Mouse (Mus musculus) ES-E14 (cell line): Measurements from ENCODE around the gene Smim24. TPM values are rescaled to one million over a fixed set of nuclear protein-coding genes. Genes with fewer than 3 reads are reported as not detected.

Experiments
- DNase-seq: peaks from one replicate; pipeline ENCODE4 v3.0.0-alpha.2; 2013; ENCODE audit warnings: low read depth, low spot score
- H3K27ac ChIP-seq: 2 replicates; pipeline ENCODE4 v1.5.1; 2012; ENCODE audit warnings: low read depth, mild to moderate bottlenecking, low read length, moderate library complexity, mixed read lengths; ENCODE audit not compliant: poor library complexity, insufficient read depth, severe bottlenecking
- H3K36me3 ChIP-seq: 2 replicates; pipeline ENCODE4 v1.6.1; 2012; ENCODE audit warnings: mild to moderate bottlenecking, low read length, moderate library complexity, mixed read lengths; ENCODE audit not compliant: control insufficient read depth, poor library complexity, insufficient read depth, severe bottlenecking
- H3K4me1 ChIP-seq, 2 experiments: fragments of 150-350 bp in 1 of 2; sonication (generic) in 1 of 2; 2 replicates each; pipeline ENCODE4 v1.6.1; 2012; ENCODE audit warnings: low read length in 2 of 2, mild to moderate bottlenecking in 1 of 2, mixed read lengths in 1 of 2; ENCODE audit not compliant: control insufficient read depth in 2 of 2, insufficient read depth in 2 of 2, poor library complexity in 1 of 2
- H3K4me3 ChIP-seq, 2 experiments: fragments of 150-350 bp in 1 of 2; sonication (generic) in 1 of 2; 2 replicates each; pipeline ENCODE4 v1.5.1; 2012; ENCODE audit warnings: low read length in 2 of 2, low read depth in 1 of 2, mild to moderate bottlenecking in 1 of 2, mixed read lengths in 1 of 2; ENCODE audit not compliant: insufficient read depth in 1 of 2, poor library complexity in 1 of 2, severe bottlenecking in 1 of 2
- H3K9ac ChIP-seq: 2 replicates; pipeline ENCODE4 v1.6.1; 2012; ENCODE audit warnings: low read depth, mild to moderate bottlenecking, low read length, mixed read lengths; ENCODE audit not compliant: poor library complexity, insufficient read depth, severe bottlenecking
- H3K9me3 ChIP-seq: fragments of 150-350 bp; sonication (generic); 2 replicates; pipeline ENCODE4 v1.6.1; 2012; ENCODE audit warnings: low read depth, mild to moderate bottlenecking, low read length; ENCODE audit not compliant: control insufficient read depth, insufficient read depth
- CHD2 ChIP-seq: IDR thresholded peaks from 2 replicates; pipeline ENCODE4 v1.6.1; 2014; ENCODE audit warnings: mild to moderate bottlenecking, low read depth, low read length, inconsistent platforms
- HCFC1 ChIP-seq: IDR thresholded peaks from 2 replicates; pipeline ENCODE4 v1.6.1; 2012; ENCODE audit warnings: low read length, inconsistent platforms, borderline replicate concordance; ENCODE audit not compliant: insufficient read depth
- MAFK ChIP-seq: IDR thresholded peaks from 2 replicates; pipeline ENCODE4 v1.6.1; 2014; ENCODE audit warnings: mild to moderate bottlenecking, low read depth, low read length, inconsistent platforms; ENCODE audit not compliant: insufficient read depth
- ZC3H11A ChIP-seq: IDR thresholded peaks from 2 replicates; pipeline ENCODE4 v1.6.1; 2012; ENCODE audit warnings: low read depth, mild to moderate bottlenecking, inconsistent platforms, low read length, borderline replicate concordance
- ZNF384 ChIP-seq: IDR thresholded peaks from 2 replicates; pipeline ENCODE4 v1.6.1; 2012; ENCODE audit warnings: low read depth, low read length, inconsistent platforms
- in situ Hi-C, 2 experiments: fragments of 600-800 bp; cut with MboI; formaldehyde crosslinking; loops; one replicate each; pipeline ENCODE4 v1.15.1; 2025; ENCODE audit warnings: low sequenced_read_pairs in 2 of 2, inconsistent platforms in 1 of 2; ENCODE audit not compliant: unreplicated experiment in 2 of 2
- total RNA-seq: library from RNA; depleted of rRNA; stranded (reverse); fragments of 300-350 nt; gene quantifications from 2 replicates; pipeline ENCODE4 v1.2.3, GENCODE M21; 2012

Gene Smim24
- total RNA-seq, 1 experiment, result 1.7 TPM

DNA sequence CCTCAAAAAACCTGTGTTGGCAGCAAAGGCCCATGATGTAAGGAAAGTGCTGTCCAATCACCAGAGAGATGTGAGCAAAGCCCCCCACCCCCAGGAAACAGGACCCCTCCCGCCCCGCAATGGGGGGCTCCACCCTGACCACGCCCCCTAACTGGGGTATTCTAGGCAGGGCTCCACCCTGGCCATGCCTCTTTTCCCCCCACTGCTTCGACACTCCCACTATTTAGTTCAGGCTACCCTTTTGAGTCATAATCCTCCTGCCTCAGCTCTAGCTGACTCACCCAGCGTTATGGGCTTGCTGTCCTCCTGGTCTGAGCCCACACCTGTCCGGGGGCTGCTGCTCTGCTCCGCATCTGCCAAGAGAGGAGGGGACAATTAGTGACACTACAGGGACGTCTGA is 16.5 kb downstream of the Smim24 start:
- H3K27ac ChIP-seq, result peak overlapping the region; percentile 38; the same call in 1 of the 2 replicates
- TF ChIP-seq ZC3H11A (no peak), ZNF384 (no peak), MAFK (no peak), CHD2 (no peak), HCFC1 (no peak)
- H3K36me3 ChIP-seq, result peaks cover 11% of the 10 kb centered on the region; the same call in 1 of the 2 replicates
- no peak for DNase-seq
- in situ Hi-C loops, result no loop called here
- peak overlapping the region; percentile 37 to 50; a peak in 3 of 4 replicates for H3K4me3 ChIP-seq
- H3K9me3 ChIP-seq, result no peaks in the 10 kb centered on the region
- peaks cover 2 to 72% of the 10 kb centered on the region in 2 experiments for H3K4me1 ChIP-seq
- peak overlapping the region; percentile 19; the same call in 1 of the 2 replicates for H3K9ac ChIP-seq

DNA sequence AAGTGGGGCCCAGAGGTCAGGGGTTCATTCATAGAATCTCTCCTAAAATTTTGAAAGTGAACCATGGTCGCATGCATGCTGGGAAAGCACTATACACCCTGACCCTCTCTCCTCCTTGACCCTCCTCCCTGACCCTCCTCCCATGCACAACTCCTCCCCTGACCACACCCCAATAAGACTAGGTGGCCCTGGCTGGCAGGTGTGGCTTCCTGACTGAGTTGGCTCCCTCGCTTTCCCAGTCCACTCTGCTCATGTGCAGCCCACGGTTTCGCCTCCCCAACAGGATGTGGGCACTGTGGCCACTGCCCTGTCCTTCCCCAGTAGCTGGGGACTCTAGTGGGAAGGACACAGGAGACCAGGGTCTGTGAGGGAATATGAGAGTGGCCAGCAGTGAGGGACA is 17.5 kb downstream of the Smim24 start:
- peaks cover 5% of the 10 kb centered on the region; the same call in 1 of the 2 replicates for H3K36me3 ChIP-seq
- in situ Hi-C loops, result no loop called here
- no peak overlapping the region; the same call in 1 of the 2 replicates for H3K9ac ChIP-seq
- no peak for DNase-seq
- H3K4me1 ChIP-seq, result peaks cover 4 to 71% of the 10 kb centered on the region in 2 experiments
- H3K9me3 ChIP-seq, result no peaks in the 10 kb centered on the region
- H3K4me3 ChIP-seq, result peak overlapping the region; percentile 37 to 50; a peak in 2 of 4 replicates
- TF ChIP-seq MAFK (no peak), HCFC1 (no peak), ZC3H11A (no peak), ZNF384 (no peak), CHD2 (no peak)
- no peak overlapping the region for H3K27ac ChIP-seq

DNA sequence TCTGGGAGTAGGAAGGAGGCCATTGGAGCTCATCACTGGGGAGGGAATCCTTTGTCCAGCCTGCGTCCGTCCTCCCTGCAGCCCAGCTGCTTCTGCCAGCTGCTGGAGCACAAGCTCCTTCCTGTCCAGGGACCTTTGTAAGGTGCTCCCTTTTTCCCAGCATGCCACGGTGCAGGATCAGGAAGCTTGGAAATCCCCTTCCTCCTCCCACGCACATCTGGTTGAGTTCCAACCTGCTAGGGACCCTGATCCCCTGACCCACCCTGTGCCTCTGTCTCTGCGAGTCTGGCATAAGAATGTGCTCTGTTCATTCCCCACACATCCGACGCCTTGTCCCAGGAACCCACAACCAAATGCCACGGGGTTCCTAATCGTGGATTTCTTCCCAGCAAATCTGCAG is 18.1 kb downstream of the Smim24 start:
- TF ChIP-seq CHD2 (no peak), MAFK (no peak), ZNF384 (no peak), HCFC1 (no peak), ZC3H11A (no peak)
- Histone ChIP-seq H3K4me3 (no peak overlapping the region), H3K27ac (no peak overlapping the region), H3K9ac (no peak overlapping the region), H3K4me1 (peaks cover 4 to 77% of the 10 kb centered on the region in 2 experiments), H3K36me3 (peaks cover 5% of the 10 kb centered on the region; the same call in 1 of the 2 replicates), H3K9me3 (no peaks in the 10 kb centered on the region)
- in situ Hi-C loops, result no loop called here
- no peak for DNase-seq

DNA sequence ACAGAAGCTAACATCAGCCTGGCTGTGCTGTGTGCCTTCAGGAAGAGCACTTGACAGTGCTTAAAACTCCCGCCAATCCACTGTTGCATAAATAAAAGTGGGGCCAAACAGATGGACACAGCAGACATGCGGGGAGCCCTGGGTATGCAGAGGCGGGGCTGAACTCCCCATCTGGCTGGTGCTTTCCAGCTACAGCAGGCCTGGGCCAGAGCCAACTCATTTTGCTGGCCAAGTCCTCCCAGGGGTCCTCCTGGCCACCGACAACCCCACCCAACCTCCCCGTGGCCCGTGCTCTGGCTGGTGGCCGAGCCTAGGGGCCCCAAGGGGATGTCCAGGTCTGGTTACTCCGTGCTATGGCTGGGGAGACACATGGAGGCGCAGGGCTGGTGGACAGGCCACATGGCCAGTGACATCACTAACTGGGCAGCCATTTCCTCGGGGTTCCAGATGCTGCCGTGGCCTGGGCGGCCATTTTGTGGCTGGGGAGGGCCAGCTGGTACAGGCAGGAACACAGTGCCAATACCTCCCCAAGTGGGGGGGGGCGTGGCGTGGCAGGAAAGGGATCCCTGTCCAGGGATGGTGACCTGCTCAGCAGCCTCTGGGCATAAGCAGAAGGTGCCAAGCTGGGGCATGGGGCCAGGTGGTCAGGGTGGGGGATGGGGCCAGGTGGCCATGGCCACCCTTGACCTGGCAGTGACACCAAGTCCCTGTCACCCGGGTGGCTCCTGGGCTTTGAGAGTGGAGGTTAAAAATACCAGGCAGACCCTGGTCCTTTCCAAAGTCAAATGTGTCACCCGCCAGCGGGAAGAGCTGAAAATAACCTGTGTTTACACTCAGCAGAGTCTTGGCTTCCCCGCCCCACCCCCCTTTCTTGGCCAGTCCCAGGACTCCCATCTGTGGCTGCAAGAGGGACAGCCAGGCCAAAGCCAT is 18.9 kb downstream of the Smim24 start:
- Histone ChIP-seq H3K27ac (no peak overlapping the region), H3K36me3 (peaks cover 5% of the 10 kb centered on the region; the same call in 1 of the 2 replicates), H3K4me3 (no peak overlapping the region), H3K9ac (no peak overlapping the region), H3K9me3 (no peaks in the 10 kb centered on the region), H3K4me1 (peaks cover 4 to 77% of the 10 kb centered on the region in 2 experiments)
- no peak for TF ChIP-seq MAFK
- no peak for TF ChIP-seq HCFC1
- no peak for TF ChIP-seq ZNF384
- TF ChIP-seq ZC3H11A, result peak; percentile 37; the same call in 1 of the 2 replicates
- in situ Hi-C loops, result no loop called here
- no peak for DNase-seq
